Mouse (Mus musculus): Measurements from ENCODE around the gene Usp24. TPM values are rescaled to one million over a fixed set of nuclear protein-coding genes. Genes with fewer than 3 reads are reported as not detected.
"Not testable (repeated sequence)": the region's sequence is repeated elsewhere in the genome, so short reads cannot be mapped to it uniquely, and the experiment has no call there.

Usp24 gene
- total RNA-seq, 1 experiment from 2014 or later, result 66.0 TPM

DNA sequence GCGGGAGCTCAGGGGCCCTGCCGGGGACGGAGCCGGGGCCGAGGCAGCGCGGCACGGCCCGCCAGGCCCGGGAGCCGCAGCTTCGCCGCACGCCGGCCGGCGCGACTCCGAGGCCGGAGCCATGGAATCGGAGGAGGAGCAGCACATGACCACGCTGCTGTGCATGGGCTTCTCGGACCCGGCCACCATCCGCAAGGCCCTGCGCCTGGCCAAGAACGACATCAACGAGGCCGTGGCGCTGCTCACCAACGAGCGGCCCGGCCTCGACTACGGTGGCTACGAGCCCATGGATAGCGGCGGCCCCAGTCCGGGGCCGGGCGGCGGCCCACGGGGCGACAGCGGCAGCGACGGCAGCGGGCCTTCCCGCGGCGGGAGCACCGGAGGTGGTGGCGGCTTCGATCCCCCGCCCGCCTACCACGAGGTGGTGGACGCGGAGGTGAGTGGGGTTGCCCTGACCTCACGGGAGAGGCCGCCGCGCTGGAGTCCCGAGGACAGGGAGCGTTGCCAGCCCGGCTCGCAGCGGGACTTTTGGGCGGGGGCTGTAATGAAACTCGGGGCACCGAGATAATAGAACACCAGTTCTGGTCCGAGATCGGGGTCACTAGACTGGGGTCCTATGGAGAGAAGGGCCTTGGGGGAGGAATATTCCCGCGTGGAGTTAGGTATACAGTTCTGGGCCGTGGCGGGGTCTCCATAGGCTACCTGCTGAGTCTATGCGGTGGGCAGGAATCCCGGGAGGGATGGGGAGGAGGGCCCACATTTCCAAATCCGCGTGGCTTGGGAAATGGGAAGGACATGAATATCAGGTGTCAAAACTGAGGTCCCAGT, 552 bp downstream of the Usp24 start:
- no peak for ATAC-seq (ENCODE audit: extremely low read depth, insufficient number of reproducible peaks, low FRiP score, poor library complexity, severe bottlenecking)

DNA sequence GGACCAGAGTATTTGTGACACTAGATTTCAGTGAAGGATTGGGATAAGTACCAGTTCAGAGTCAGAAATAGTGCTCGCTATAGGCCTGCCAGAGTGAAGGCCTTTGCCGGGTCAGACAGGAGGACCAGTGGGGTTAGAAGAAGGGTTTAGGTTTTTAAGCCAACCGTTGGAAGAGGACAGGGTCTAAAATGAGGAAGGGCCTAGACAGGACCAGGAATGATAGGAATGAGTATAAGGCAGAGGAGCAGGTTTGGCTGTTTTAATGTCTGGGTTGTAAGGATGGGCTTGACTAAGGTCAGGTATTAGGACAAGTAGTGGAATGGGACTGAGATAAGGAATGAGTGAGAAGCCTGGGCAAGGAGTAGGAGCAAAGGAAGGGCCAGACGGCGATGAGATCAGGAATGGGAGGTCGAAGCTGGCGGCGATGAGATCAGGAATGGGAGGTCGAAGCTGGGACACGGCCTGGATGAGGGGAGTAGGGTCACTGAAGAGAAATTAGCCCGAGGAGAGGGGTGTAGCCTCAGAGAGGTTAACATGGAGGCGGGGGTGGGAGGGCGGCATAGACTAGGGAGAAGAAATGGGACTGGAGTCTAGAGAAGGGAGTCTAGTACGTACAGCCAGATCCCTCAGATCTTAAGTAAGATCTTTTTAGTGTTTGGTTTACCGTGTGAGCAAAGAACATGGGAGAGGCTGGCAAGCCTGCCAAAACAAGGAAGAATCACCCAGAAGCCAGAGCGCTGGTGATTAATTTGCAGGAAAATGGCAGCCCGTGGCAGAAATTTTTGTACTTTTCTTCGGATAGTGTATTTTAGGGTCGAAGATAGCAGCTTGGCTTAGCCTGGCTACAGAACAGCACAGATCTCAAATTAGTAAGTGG, 1.4 kb downstream of the Usp24 start:
- no peak for ATAC-seq (ENCODE audit: extremely low read depth, insufficient number of reproducible peaks, low FRiP score, poor library complexity, severe bottlenecking)

DNA sequence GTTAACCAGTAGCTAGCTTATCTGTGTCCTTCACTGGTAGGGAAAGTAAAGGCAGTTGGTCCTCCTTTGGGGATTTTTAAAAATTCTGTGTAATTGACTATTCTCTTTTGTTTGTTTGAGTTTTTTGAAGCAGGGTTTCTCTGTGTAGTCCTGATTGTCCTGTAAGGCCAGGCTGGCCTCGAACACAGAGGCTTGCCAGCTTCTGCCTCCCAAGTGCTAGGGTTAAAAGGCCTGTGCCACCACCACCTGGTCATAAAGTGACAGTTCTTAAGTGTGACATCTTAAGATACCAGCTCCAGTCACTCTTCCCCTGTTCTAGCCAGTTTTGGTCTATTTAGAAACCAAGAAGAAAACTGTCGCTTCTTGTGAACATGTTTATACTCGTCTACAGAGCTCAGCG, 2.2 kb downstream of the Usp24 start:
- no peak for ATAC-seq (ENCODE audit: extremely low read depth, insufficient number of reproducible peaks, low FRiP score, poor library complexity, severe bottlenecking)

DNA sequence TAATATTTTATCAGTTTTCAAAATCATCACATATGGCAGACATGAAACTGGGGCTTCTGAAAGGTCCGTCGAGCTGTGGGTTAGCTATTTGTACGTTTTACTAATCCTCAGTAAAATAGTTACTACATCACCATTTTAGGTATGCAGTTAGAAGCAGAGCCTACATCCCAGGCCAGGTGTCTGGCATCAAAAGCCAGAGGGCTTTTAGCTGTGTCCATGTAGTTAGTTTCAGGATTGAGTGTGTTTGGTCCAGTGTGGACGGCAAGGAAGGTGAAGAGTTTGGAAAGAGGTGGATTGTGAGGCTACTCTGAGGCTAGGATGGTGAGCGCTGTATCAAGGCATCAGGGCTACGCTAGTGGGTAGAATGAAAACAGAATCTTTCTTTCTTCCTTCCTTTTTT, 3.0 kb downstream of the Usp24 start:
- ATAC-seq (ENCODE audit: extremely low read depth, insufficient number of reproducible peaks, low FRiP score, poor library complexity, severe bottlenecking), result no peak

DNA sequence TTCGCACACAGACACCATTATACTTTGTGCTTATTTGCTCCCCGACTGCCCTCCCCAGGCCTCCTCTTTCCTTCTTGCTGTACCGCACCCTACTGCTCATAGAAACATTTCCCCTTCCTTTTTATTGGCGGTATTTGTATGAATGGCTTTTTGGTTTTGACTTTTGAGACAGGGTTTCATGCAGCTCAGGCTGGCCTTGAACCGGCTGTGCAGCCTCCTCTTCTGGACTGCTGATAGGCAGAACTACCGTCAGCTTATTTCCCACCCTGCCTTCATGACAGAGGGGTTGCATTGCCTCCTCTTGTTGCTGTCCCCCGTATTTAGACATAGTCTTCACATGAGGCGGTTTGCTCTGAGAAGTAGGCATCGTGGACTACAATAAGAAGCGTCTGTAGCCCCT, 6.8 kb downstream of the Usp24 start:
- ATAC-seq (ENCODE audit: extremely low read depth, insufficient number of reproducible peaks, low FRiP score, poor library complexity, severe bottlenecking), result no peak

DNA sequence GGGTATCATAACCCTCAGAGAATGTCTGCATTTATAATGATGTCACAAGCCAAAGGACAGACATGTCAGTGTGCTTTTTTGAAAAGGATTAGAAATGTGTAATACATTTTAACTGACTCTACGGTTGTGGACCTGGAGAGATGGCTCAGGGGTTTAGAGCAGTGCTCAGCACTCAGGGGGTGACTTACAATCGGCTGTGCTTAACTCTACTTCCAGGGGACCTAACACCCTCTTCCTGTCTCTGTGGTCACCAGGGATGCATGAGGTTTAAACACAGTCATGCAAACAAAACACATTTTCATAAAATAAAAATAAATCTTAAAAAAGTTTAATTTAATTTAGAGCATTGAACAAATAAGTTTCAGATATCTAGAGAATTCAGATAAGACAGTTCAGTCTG, 7.3 kb downstream of the Usp24 start:
- ATAC-seq (ENCODE audit: extremely low read depth, insufficient number of reproducible peaks, low FRiP score, poor library complexity, severe bottlenecking), result no peak

DNA sequence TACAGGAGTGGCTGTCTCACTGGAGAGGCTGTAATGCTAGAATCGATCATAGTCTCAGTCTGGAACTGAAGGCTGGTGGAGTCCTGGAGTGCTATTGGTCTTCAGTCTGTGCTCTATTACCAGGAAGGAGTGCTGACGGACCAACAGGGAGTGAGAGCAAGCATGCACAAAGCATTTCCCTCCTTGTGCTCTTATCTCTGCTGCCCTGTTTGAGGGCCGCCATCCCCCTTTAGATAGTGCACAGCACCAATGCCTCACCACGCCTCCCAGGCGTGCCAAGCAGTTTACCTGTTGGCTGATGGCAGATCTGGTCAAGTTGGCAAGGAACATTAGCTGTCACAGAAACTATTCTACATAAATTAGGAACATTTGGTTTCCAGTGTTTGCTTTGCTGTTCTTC, 11.4 kb downstream of the Usp24 start:
- no peak for ATAC-seq (ENCODE audit: extremely low read depth, insufficient number of reproducible peaks, low FRiP score, poor library complexity, severe bottlenecking)

DNA sequence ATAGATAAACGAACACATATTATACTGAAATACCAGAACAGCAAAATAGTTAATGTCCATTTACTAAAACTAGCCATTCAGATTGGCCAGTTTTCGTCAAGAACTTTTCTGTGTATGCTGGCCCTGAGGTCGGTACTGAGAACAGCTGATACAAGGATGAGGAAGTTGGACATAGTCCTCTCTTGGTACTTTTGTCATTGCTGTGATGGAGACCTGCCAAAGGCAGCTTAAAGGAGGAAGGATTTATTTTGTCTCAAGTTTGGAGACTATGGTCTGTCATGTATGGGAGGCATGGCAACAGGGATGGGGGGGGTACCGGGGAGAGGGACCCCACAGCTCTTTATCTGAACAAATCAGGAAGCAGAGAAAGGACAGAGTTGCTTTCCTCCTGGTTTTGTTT, 12.7 kb downstream of the Usp24 start:
- no peak for ATAC-seq (ENCODE audit: extremely low read depth, insufficient number of reproducible peaks, low FRiP score, poor library complexity, severe bottlenecking)

DNA sequence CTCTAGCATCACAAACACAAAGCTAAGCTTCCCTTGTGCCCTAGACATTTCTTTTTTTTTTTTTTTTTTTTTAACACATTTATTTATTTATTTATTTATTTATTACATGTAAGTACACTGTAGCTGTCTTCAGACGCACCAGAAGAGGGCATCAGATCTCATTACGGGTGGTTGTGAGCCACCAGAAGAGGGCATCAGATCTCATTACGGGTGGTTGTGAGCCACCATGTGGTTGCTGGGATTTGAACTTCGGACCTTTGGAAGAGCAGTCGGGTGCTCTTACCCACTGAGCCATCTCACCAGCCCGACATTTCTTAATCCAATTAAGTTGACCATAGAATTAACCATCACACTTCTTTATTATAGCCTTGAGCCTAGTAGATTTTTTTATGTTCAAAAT, 13.2 kb downstream of the Usp24 start:
- ATAC-seq (ENCODE audit: extremely low read depth, insufficient number of reproducible peaks, low FRiP score, poor library complexity, severe bottlenecking), result not testable (repeated sequence)

DNA sequence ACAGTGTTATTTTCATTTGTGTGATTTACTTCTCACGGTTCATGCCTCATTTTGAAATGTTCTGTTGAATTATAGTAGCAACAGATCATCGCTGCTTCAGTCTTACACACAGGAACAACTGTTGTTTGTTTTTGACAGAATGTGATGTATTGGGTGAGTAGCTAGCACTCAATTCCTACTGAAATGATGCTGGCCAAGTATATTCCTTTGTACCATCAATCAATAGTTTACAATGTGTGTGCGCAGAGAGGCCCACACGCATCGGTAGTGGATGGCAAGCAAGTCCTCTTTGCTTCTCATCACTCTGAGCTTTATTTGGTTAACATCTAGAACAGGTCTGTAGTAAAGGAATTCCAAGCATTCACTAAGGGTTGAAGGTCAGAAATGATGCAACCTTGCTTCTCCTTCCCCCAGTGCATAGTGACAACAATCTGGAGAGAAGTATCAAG, 14.4 kb downstream of the Usp24 start:
- ATAC-seq (ENCODE audit: extremely low read depth, insufficient number of reproducible peaks, low FRiP score, poor library complexity, severe bottlenecking), result no peak

DNA sequence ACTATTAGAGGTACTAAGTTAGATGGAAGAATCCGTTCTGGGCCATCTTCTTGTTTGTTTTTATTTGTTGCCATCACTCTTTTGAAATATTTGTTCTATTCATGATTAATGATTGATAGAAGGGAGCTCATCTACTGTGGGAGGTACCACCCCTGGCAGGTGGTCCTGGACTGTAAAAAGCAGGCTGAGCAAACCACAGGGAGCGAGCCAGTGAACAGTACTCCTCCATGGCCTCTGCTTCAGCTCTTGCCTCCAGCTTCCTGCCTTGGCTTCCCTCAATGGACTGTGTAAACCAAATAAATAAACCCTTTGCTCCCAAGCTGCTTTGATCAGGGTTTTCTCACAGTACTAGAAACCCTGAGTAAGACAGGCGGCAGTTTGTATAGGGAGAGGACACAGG, 17.1 kb downstream of the Usp24 start:
- ATAC-seq (ENCODE audit: extremely low read depth, insufficient number of reproducible peaks, low FRiP score, poor library complexity, severe bottlenecking), result no peak

DNA sequence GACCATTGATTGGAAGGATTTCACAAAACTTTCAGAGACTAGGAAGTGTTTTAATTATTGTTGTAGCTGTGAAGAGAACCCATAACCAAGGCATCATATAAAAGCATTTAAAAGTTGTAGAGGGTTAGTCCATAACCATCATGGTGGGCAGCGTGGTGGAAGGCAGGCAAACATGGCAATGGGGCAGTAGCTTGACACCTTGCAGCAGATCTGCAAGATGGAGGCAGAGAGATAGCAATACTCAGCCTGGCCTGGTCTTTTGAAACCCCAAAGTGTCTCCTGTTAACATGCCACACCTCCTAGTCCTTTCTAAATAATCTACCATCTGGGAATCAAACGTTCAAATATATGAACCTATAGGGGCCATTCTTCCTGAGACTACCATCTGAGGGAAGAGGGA, 17.6 kb downstream of the Usp24 start:
- no peak for ATAC-seq (ENCODE audit: extremely low read depth, insufficient number of reproducible peaks, low FRiP score, poor library complexity, severe bottlenecking)

DNA sequence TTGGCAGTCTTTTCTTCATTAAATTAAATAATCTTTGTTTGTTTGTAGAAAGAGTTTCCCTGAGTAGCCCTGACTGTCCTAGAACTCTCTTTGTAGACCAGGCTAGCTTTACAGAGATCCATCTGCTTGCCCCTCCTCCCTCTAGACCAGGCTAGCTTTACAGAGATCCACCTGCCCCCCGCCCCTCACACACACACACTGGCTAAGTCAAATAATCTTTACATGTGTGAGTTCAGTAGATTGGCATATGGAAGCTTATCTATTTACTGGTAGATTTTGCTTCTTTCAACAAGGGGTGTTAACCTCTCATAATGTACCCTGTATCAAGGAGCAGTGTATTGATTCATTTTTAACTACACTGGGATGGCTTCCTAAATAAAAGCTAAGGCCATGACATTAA, 19.8 kb downstream of the Usp24 start:
- no peak for ATAC-seq (ENCODE audit: extremely low read depth, insufficient number of reproducible peaks, low FRiP score, poor library complexity, severe bottlenecking)

DNA sequence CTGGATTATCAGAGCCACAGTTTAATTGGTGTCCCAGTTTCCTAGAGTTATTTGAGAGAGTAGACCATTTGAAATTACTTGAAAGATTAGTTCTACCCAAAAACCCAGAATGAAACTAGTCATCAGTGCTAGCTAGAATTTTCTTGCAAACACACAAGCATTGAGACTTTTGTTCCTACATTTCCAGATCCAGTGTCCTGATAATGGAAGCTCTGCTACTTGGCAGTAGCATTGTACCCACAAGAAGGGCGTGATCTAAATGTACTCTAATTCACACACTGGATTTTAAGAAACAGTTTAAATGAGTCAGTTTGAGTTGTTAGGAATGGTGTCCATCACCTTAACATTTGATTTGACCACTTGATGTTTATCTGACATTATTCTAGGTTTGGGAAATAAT, 31.7 kb downstream of the Usp24 start:
- ATAC-seq (ENCODE audit: extremely low read depth, insufficient number of reproducible peaks, low FRiP score, poor library complexity, severe bottlenecking), result no peak

DNA sequence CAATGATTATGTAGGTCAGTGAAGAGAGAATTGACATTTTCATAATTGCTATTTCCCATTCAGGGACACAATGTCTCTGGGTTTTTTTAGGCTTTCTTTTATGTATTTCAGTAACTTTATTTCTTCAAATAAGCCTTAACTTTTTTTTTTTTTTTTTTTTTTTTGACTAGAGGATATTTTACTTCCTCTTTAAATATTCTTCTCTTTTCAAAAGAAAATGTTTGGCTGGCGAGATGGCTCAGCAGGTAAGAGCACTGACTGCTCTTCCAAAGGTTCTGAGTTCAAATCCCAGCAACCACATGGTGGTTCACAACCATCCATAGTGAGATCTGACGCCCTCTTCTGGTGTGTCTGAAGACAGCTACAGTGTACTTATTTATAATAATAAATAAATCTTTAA, 39.0 kb downstream of the Usp24 start:
- ATAC-seq (ENCODE audit: extremely low read depth, insufficient number of reproducible peaks, low FRiP score, poor library complexity, severe bottlenecking), result not testable (repeated sequence)

DNA sequence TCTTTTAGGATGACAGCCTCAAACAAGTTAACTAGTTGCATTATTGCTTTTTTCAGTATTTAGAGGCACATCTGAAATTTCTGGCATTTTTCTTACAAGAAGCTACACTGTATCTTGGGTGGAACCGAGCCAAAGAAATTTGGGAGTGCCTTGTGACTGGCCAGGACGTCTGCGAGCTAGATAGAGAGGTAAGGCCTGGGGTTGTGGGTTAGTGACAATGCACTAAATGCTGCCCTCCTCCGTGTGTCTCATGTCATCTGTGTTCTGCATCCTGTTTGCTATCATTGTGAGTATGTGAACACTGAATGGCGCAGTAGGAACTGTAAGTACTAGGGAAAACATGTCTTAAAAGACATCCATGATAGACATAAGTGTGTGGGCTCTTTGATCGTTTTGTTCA, 54.0 kb downstream of the Usp24 start:
- ATAC-seq (ENCODE audit: extremely low read depth, insufficient number of reproducible peaks, low FRiP score, poor library complexity, severe bottlenecking), result no peak

DNA sequence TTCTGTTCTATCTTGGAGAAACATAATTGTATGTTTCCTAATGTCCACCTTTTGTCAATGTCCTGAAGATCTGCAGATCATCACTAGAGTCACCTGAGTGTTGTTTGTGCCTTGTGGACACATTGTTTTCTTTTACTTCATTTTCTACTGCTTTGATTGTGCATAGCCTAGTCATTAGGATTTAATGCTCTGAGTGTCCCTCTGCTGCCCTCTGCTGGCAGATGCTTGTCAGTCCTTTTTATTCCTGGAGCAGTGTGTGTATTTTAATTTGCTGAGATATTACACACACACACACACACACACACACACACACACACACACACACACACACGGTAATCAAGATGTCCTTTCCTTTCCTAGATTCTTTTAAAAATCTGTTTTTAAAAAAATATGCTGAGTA, 59.8 kb downstream of the Usp24 start:
- peak; percentile 60; the same call in 1 of the 2 replicates for ATAC-seq (ENCODE audit: extremely low read depth, insufficient number of reproducible peaks, low FRiP score, poor library complexity, severe bottlenecking)

DNA sequence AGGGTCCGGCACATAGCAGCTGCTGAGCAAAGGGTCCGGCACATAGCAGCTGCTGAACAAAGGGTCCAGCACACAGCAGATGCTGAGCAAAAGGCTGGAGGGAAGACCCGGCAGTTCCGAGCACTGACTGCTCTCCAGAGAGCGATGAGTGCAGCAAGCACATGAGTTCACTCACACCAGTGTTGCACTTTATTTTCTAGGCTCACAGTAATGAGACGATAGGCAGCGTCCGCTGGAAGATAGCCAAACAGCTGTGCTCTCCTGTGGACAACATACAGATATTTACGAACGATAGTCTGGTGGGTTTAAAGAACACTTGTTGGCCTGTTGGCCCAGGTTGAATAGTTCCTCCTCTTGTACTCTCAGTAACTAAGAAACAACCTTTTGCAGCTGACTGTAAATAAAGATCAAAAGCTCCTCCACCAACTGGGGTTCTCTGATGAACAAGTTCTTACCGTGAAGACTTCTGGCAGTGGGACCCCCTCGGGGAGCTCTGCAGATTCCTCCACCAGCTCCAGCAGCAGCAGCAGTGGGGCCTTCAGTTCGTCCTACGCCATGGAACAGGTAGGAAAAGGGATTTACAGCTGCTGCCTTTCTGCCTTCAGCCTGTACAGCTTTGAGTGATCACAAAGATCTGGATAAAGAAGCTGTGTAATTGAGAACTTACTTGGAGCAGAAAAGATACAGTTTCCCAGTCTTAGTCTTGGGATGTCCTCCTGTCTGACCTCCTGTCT, 63.0 kb downstream of the Usp24 start:
- ATAC-seq (ENCODE audit: extremely low read depth, insufficient number of reproducible peaks, low FRiP score, poor library complexity, severe bottlenecking), result no peak

DNA sequence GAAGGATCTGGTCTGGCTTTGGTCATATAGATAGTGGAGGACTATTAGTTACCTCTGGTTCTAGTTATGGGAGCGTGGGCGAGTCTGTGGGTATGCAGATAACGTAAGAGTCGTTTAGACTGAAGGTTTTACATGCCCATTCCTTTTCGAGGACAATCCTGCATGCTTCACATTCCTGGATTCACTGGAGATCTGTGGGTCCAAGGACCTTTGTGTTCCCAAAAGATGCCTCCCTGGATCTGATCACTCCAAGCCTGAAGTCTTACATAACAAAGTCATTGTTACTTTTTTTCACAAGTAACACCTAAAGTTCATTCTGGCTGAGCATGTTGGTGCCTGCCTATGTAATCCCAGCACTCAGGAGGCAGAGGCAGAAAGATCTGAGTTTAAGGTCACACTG, 65.1 kb downstream of the Usp24 start:
- no peak for ATAC-seq (ENCODE audit: extremely low read depth, insufficient number of reproducible peaks, low FRiP score, poor library complexity, severe bottlenecking)

DNA sequence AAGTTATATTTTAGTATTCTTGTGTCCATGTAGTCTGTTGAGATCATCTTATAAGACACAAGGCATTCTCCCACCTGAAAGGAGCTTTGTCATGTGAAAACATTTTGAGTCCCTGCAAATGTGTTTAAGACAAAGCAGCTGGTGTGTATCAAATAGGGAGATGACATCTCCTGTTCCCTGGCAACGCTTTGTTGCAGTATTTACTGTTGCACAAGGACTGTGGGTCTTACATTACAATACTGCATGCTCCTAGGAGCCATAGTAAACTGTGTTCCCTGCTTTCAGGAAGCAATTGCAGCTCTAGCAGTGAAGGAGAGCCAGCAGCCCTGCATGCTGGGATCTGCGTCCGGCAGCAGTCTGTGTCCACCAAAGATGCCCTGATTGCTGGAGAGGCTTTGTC, 73.9 kb downstream of the Usp24 start:
- no peak for ATAC-seq (ENCODE audit: extremely low read depth, insufficient number of reproducible peaks, low FRiP score, poor library complexity, severe bottlenecking)

Data from neutrophil, adult 5-6 weeks (primary cell).